Mouse (Mus musculus) cerebellum, adult 9-10 months (tissue): ENCODE results near the gene C1qtnf4.
"Not testable (repeated sequence)": the region's sequence is repeated elsewhere in the genome, so short reads cannot be mapped to it uniquely, and the experiment has no call there.

Source experiments
- DNase-seq: peaks from one replicate; pipeline ENCODE4 v3.0.0; 2022

Gene C1qtnf4

GRCm38 (mm10) chr2:90886436-90886835 lies 776 bp downstream of the C1qtnf4 start:
- no peak for DNase-seq

DNA sequence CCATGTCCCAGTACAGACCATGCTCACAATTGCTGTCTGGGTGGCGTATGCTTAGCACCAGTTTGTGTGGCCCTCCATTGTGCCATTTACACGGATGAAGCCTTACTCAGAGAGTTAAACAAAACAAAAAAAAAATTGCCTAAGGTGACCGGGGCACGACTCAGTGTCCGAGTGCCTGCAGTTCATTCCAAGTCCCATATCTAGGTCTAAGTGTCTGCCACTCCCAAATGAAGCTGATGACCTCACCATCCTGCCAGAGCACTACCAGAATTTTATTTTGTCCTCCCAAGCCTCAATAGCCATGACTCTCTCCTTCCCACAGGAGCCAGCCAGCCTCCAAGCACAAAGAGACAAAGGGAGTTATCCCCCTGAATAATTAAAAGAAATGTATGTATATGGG lies 2.0 kb downstream of the C1qtnf4 start:
- DNase-seq = no peak

DNA sequence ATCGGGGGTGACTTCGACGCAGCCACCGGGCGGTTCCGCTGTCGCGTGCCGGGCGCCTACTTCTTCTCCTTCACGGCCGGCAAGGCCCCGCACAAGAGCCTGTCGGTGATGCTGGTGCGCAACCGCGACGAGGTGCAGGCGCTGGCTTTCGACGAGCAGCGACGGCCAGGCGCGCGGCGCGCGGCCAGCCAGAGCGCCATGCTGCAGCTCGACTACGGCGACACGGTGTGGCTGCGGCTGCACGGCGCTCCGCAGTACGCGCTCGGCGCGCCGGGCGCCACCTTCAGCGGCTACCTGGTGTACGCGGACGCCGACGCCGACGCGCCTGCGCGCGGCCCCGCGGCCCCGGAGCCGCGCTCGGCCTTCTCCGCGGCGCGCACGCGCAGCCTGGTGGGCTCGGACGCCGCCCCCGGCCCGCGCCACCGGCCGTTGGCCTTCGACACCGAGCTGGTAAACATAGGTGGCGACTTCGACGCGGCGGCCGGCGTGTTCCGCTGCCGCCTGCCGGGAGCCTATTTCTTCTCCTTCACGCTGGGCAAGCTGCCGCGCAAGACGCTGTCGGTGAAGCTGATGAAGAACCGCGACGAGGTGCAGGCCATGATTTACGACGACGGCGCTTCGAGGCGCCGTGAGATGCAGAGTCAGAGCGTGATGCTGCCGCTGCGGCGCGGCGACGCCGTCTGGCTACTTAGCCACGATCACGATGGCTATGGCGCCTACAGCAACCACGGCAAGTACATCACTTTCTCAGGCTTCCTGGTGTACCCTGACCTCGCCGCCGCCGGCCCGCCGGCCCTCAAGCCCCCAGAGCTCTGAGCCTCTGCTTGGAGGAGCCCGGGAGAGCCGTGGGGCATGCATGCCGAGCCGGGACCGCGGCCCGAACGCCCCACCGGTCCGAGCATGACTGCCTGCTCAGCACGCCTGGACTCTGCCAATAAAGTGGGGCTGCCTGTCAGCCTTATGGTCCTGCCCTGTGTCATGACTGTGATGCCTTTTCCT lies 4.2 kb downstream of the C1qtnf4 start:
- peak; percentile 62 for DNase-seq

- no peak for DNase-seq
These were observed 8.1 kb downstream of the C1qtnf4 start for GRCm38 (mm10) chr2:90893673-90894298.

- not testable (repeated sequence) for DNase-seq
These were observed 8.6 kb downstream of the C1qtnf4 start for GRCm38 (mm10) chr2:90894299-90894677.

- DNase-seq = no peak
These were observed 17.7 kb downstream of the C1qtnf4 start for GRCm38 (mm10) chr2:90903398-90903797.

GRCm38 (mm10) chr2:90904076-90904855 lies 18.6 kb downstream of the C1qtnf4 start, which contains the start of the genes Kbtbd4 and Ndufs3:
TSS of gene Kbtbd4 (plus strand) at chr2:90904740.
TSS of gene Ndufs3 (minus strand) at chr2:90904827.
- peak; percentile 88 for DNase-seq

DNA sequence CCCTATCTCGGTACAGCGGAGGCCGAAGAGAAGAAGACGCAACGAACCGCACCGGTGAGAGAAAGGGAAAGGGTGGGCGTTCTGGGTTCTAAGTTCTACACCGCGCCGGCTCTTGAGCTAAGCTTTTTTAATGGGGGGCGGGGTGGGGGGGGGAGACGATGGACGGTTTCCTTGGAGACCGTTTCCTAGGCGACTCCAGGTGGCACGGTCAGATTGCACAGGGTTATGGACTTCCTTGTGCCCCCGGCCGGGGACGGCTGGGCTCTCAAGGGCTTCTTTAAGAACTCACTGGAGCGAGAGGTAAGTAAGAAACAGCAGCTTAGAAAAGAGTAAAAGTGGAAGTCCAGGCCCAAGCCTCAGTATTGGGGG lies 19.2 kb downstream of the C1qtnf4 start:
- DNase-seq = no peak

DNA sequence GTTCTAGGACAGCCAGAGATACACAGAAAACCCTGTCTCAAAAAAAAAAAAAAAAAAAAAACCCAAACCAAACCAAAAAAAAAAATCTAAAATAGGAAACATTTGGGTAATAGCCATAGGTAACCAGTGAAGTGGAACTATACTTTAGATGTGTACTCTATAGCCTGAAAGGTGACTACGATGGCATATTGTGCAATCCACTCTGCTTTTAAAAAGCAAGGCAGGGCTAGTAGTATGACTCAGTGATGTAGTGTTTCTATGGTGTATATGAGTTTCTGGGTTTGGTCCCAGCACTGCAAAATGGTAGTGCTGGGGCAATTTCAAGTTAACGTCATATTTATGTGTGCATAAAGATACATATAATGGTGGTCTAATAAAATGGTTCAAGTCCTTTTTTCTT lies 21.1 kb downstream of the C1qtnf4 start:
- no peak for DNase-seq

GRCm38 (mm10) chr2:90910861-90911260 lies 25.2 kb downstream of the C1qtnf4 start:
- DNase-seq = no peak

DNA sequence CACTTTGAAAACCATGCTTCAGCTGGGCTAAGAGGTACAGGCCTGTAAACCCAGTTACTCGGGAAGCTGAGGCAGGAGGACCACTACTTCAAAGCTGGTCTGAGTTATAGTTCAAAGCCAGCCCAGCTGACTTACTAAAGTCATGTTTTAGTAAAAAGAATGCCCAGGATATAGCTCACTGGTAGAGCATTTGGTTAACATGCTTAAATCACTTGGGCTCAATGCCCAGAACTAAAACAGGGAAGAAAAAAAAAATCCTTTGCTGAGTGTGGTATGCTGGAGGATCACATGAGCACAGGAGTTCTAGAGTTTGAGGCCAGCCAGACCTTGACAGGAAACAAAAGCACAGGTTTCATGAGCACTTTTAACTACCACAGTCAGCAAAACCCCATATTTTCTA lies 26.0 kb downstream of the C1qtnf4 start:
- DNase-seq = no peak

- DNase-seq = peak; percentile 62
These were observed 28.0 kb downstream of the C1qtnf4 start for GRCm38 (mm10) chr2:90913671-90914070.

GRCm38 (mm10) chr2:90915516-90915915 lies 29.9 kb downstream of the C1qtnf4 start:
- DNase-seq = no peak

DNA sequence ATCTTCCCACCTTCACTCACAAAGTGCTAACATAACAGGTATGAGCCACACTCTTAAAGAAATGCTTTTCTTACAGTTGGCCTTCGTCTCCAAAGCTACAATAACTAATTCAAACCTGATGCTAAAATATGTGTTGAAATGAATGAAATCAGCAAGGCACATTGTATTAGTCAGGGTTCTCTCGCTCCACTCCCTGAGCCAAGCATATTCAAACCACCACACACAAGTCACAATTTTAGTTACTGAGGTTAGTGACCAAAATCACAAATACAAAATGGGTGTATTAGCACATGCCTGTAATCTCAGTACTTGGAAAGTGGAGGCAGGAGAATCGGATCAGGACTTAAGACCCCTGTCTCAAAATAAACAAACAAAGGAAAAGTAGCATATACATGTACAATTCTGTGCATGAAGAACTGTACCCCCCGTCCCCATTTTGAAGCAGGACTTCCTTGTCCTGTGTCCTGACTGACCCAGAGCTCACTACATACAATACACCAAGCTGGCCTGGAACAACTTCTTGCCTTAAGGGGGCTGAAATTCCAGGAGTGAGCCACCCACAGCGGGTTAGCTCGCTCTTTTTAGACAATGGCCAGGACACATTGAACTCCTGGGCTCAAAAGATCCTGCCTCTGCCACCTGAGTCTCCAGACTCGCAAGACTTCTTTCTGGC lies 31.0 kb downstream of the C1qtnf4 start:
- DNase-seq = peak; percentile 47

- DNase-seq = peak; percentile 65
These were observed 31.8 kb downstream of the C1qtnf4 start for GRCm38 (mm10) chr2:90917233-90917998.

- no peak for DNase-seq
These were observed 32.5 kb downstream of the C1qtnf4 start for GRCm38 (mm10) chr2:90917999-90918698.

DNA sequence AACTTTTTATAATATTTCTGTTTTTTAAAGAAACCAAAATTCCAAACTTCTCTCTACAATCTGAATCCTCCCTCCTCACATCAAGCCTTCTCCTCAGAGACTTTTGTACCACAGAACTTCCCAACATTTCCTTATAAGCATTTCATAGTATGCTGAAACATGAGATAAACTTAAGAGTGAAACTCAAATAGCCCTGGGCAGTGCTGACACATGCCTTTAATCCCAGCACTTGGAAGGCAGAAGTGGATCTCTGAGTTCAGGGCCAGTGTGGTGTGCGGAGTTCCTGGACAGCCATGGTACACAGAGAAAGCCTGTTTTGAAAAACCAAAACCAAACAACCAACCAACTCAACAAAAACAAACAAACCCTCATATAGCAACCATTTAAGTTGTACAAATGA lies 35.5 kb downstream of the C1qtnf4 start:
- DNase-seq = no peak

DNA sequence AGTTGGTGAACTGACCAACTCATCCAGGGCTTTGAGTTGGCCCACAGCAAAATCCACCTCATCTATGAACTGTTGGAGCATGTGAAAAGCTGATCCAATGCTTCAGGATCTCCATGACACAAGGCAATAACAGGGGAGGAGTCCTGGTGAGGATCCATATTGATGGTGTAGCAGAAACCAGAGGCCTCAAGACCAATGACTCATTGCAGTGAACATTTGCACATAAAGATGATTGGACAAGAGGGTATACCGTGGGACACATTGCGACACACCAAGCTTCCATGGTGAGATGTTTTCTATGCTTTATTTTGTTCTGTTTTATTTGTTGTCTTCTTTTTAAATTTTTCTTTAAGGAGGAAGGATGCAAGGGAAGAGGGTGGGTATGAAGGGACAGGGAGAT lies 37.0 kb downstream of the C1qtnf4 start:
- no peak for DNase-seq

GRCm38 (mm10) chr2:90928566-90928965 lies 42.9 kb downstream of the C1qtnf4 start:
- no peak for DNase-seq

GRCm38 (mm10) chr2:90931829-90932228 lies 46.2 kb downstream of the C1qtnf4 start:
- no peak for DNase-seq

DNA sequence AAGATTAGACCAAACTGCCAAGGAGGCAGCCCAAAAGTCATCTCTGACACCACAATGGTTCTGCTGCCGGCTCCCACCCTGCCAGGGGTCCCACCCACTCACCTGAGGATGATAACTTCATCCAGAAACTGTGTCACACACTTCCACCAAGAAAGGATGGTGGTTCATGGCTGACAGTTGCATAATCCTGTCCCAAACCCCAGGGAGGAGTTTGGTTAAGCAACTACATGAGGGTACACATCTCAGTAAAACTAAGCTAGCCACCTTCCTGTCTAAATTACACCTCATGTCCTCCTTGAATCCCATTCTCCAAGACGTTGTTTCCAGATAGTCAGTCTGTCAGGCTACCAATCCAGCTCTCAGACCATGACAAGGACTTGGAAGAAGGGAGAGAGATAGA lies 46.6 kb downstream of the C1qtnf4 start:
- DNase-seq = no peak
